Mouse (Mus musculus) hindbrain, embryonic 11.5 days (tissue): ENCODE measurements around the gene Padi2. TPM values are rescaled to one million over a fixed set of nuclear protein-coding genes. Genes with fewer than 3 reads are reported as not detected.

Source experiments
- ATAC-seq: fragments of 200-750 bp; cut with Nextera tagmentation; 2 replicates; pipeline ENCODE4 v1.8.0; 2017; ENCODE audit warnings: mild to moderate bottlenecking, moderate TSS enrichment, moderate library complexity; ENCODE audit not compliant: low FRiP score
- DNase-seq: peaks from one replicate; pipeline ENCODE4 v3.0.0-alpha.2; 2015; ENCODE audit warnings: low spot score
- H3K27ac ChIP-seq: fragments of 300-500 bp; sonication (generic); 2 replicates; pipeline ENCODE4 v1.5.1; 2014; ENCODE audit warnings: mild to moderate bottlenecking, low read depth, low read length
- H3K27me3 ChIP-seq: fragments of 300-500 bp; sonication (generic); 2 replicates; pipeline ENCODE4 v1.6.1; 2014; ENCODE audit warnings: mild to moderate bottlenecking, low read length, moderate library complexity, mixed read lengths; ENCODE audit not compliant: control insufficient read depth, insufficient read depth
- H3K36me3 ChIP-seq: fragments of 300-500 bp; sonication (generic); 2 replicates; pipeline ENCODE4 v1.6.1; 2014; ENCODE audit warnings: mild to moderate bottlenecking, low read length, moderate library complexity, mixed read lengths; ENCODE audit not compliant: control insufficient read depth, insufficient read depth
- H3K4me1 ChIP-seq: fragments of 300-500 bp; sonication (generic); replicated peaks from 2 replicates; pipeline ENCODE4 v1.6.1; 2014; ENCODE audit warnings: low read length, mixed read lengths; ENCODE audit not compliant: control insufficient read depth, insufficient read depth
- H3K4me2 ChIP-seq: fragments of 300-500 bp; sonication (generic); replicated peaks from 2 replicates; pipeline ENCODE4 v1.6.1; 2014; ENCODE audit warnings: mild to moderate bottlenecking, low read depth, low read length
- H3K4me3 ChIP-seq: fragments of 300-500 bp; sonication (generic); 2 replicates; pipeline ENCODE4 v1.5.1; 2014; ENCODE audit warnings: low read depth, low read length
- H3K9ac ChIP-seq: fragments of 300-500 bp; sonication (generic); 2 replicates; pipeline ENCODE4 v1.6.1; 2014; ENCODE audit warnings: low read depth, low read length
- H3K9me3 ChIP-seq: fragments of 300-500 bp; sonication (generic); 2 replicates; pipeline ENCODE4 v1.6.1; 2016; ENCODE audit warnings: low read length; ENCODE audit not compliant: control insufficient read depth
- WGBS: fragments of 180-500 bp; shearing (Covaris S2); extraction: QIAGEN DNeasy Blood & Tissue Kit; methylation state at CpG from one replicate; pipeline ENCODE4 v1.1.7; 2014; 5-methylcytosine and 5-hydroxymethylcytosine counted together
- polyA plus RNA-seq: library from polyadenylated mRNA; unstranded; fragments of >200 nt; fragmentation: Nextera tagmentation; extraction: Ambion mirVana; gene quantifications from 2 replicates; pipeline ENCODE4 v1.2.1, GENCODE M21; 2014

The Padi2 gene
- polyA plus RNA-seq, 1 experiment from 2014 or later: 1.2 TPM

GRCm38 (mm10) chr4:140986711-140987395, 80.7 kb downstream of the Padi2 start, which contains the start of gene Atp13a2:
TSS of gene Atp13a2 (plus strand) at chr4:140986873.
- 1% methylated on average over 52 of the region's 58 CpGs for WGBS
- H3K27ac ChIP-seq: peak within 1 kb of the TSS; percentile 66
- peak; percentile 93 for ATAC-seq
- H3K4me1 ChIP-seq: no peaks in the 10 kb centered on the region
- peak within 1 kb of the TSS; percentile 74 for H3K4me2 ChIP-seq
- H3K9me3 ChIP-seq: no peaks in the 10 kb centered on the region
- H3K36me3 ChIP-seq: no peaks in the 10 kb centered on the region
- peak; percentile 94 for DNase-seq
- peak within 1 kb of the TSS; percentile 92 for H3K9ac ChIP-seq
- H3K27me3 ChIP-seq: no peaks in the 10 kb centered on the region
- H3K4me3 ChIP-seq: peak within 1 kb of the TSS; percentile 94

GRCm38 (mm10) chr4:140987476-140987875, 81.3 kb downstream of the Padi2 start:
- H3K27ac ChIP-seq: no peak overlapping the region
- peak overlapping the region; percentile 92 for H3K9ac ChIP-seq
- H3K36me3 ChIP-seq: no peaks in the 10 kb centered on the region
- peak overlapping the region; percentile 74 for H3K4me2 ChIP-seq
- WGBS: 41% methylated on average over 7 of the region's 7 CpGs
- no peak for DNase-seq
- H3K9me3 ChIP-seq: no peaks in the 10 kb centered on the region
- no peak for ATAC-seq
- H3K4me1 ChIP-seq: no peaks in the 10 kb centered on the region
- peak overlapping the region; percentile 94 for H3K4me3 ChIP-seq
- no peaks in the 10 kb centered on the region for H3K27me3 ChIP-seq

- Histone ChIP-seq H3K4me2 (no peak overlapping the region), H3K9ac (no peak overlapping the region), H3K27ac (no peak overlapping the region), H3K27me3 (no peaks in the 10 kb centered on the region), H3K36me3 (no peaks in the 10 kb centered on the region; the same call in 1 of the 2 replicates), H3K4me1 (no peaks in the 10 kb centered on the region), H3K9me3 (no peaks in the 10 kb centered on the region), H3K4me3 (no peak overlapping the region)
- DNase-seq (no peak), ATAC-seq (no peak)
- 75% methylated on average over 7 of the region's 7 CpGs for WGBS
These were observed 82.7 kb downstream of the Padi2 start for GRCm38 (mm10) chr4:140988706-140989290.

- Histone ChIP-seq H3K27ac (no peak overlapping the region), H3K4me2 (no peak overlapping the region), H3K27me3 (no peaks in the 10 kb centered on the region), H3K9me3 (no peaks in the 10 kb centered on the region), H3K4me3 (no peak overlapping the region), H3K9ac (no peak overlapping the region), H3K36me3 (no peaks in the 10 kb centered on the region; the same call in 1 of the 2 replicates), H3K4me1 (no peaks in the 10 kb centered on the region)
- WGBS: 91% methylated on average over 14 of the region's 14 CpGs
- ATAC-seq: no peak
- no peak for DNase-seq
These were observed 83.3 kb downstream of the Padi2 start for GRCm38 (mm10) chr4:140989447-140989846.

GRCm38 (mm10) chr4:140992215-140992614, 86.1 kb downstream of the Padi2 start:
- no peak overlapping the region for H3K4me3 ChIP-seq
- no peaks in the 10 kb centered on the region for H3K4me1 ChIP-seq
- WGBS: 82% methylated on average over 20 of the region's 20 CpGs
- H3K27ac ChIP-seq: no peak overlapping the region
- DNase-seq (no peak), ATAC-seq (no peak)
- no peaks in the 10 kb centered on the region for H3K27me3 ChIP-seq
- H3K36me3 ChIP-seq: peaks cover 10% of the 10 kb centered on the region
- H3K9ac ChIP-seq: no peak overlapping the region
- H3K9me3 ChIP-seq: no peaks in the 10 kb centered on the region
- no peak overlapping the region for H3K4me2 ChIP-seq

- no peak overlapping the region for H3K4me3 ChIP-seq
- H3K36me3 ChIP-seq: peaks cover 13% of the 10 kb centered on the region
- H3K4me2 ChIP-seq: no peak overlapping the region
- DNase-seq: no peak
- no peak for ATAC-seq
- no peaks in the 10 kb centered on the region for H3K27me3 ChIP-seq
- no peak overlapping the region for H3K9ac ChIP-seq
- 87% methylated on average over 8 of the region's 8 CpGs for WGBS
- H3K27ac ChIP-seq: no peak overlapping the region
- H3K9me3 ChIP-seq: no peaks in the 10 kb centered on the region
- no peaks in the 10 kb centered on the region for H3K4me1 ChIP-seq
These were observed 87.7 kb downstream of the Padi2 start for GRCm38 (mm10) chr4:140993846-140994245.

GRCm38 (mm10) chr4:140995811-140996210, 89.7 kb downstream of the Padi2 start:
- Histone ChIP-seq H3K9me3 (no peaks in the 10 kb centered on the region), H3K36me3 (peaks cover 19% of the 10 kb centered on the region), H3K4me1 (no peaks in the 10 kb centered on the region), H3K4me2 (no peak overlapping the region), H3K4me3 (no peak overlapping the region), H3K27me3 (no peaks in the 10 kb centered on the region), H3K9ac (no peak overlapping the region), H3K27ac (no peak overlapping the region)
- ATAC-seq: no peak
- 94% methylated on average over 8 of the region's 8 CpGs for WGBS
- DNase-seq: no peak

- Histone ChIP-seq H3K9ac (no peak overlapping the region), H3K9me3 (no peaks in the 10 kb centered on the region), H3K27me3 (no peaks in the 10 kb centered on the region), H3K4me1 (no peaks in the 10 kb centered on the region), H3K4me3 (no peak overlapping the region), H3K4me2 (no peak overlapping the region), H3K36me3 (peaks cover 19% of the 10 kb centered on the region), H3K27ac (no peak overlapping the region)
- ATAC-seq (no peak), DNase-seq (no peak)
- WGBS: 93% methylated on average over 9 of the region's 9 CpGs
These were observed 90.7 kb downstream of the Padi2 start for GRCm38 (mm10) chr4:140996812-140997211.
